Mouse (Mus musculus) G1E (cell line): ENCODE data around the gene Sdk1.

ENCODE experiments used
- CTCF ChIP-seq: IDR thresholded peaks from 2 replicates; pipeline ENCODE4 v1.5.1; 2012; ENCODE audit warnings: low read depth, low read length, inconsistent platforms, mixed read lengths
- POLR2AphosphoS5 ChIP-seq: IDR thresholded peaks from 2 replicates; pipeline ENCODE4 v1.6.1; 2012; ENCODE audit warnings: low read depth, low read length, inconsistent platforms; ENCODE audit not compliant: insufficient replicate concordance

- TF ChIP-seq CTCF (no peak), POLR2AphosphoS5 (no peak)
Measured at GRCm38 (mm10) chr5:141988685-141989084, 747.4 kb downstream of the Sdk1 start.
